Mouse (Mus musculus): Measurements from ENCODE around the gene Tmem121b.

Tmem121b gene

GRCm38 (mm10) chr6:120493374-120494181 lies at the start of gene Tmem121b:
TSS of gene Tmem121b (minus strand) at chr6:120493807.
- DNase-seq: peak; percentile 80 to 86

- DNase-seq: no peak
Observed at GRCm38 (mm10) chr6:120542061-120542460, 48.5 kb upstream of the Tmem121b start.

GRCm38 (mm10) chr6:120541386-120541785 lies 47.8 kb upstream of the Tmem121b start:
- no peak for DNase-seq

- peak in 1 of 2 experiments; percentile 30 for DNase-seq
Observed at GRCm38 (mm10) chr6:120539781-120540231, 46.2 kb upstream of the Tmem121b start.

- peak; percentile 89 to 92 for DNase-seq
Observed at GRCm38 (mm10) chr6:120539132-120539759, 45.6 kb upstream of the Tmem121b start.

- no peak for DNase-seq
Observed at GRCm38 (mm10) chr6:120536337-120536736, 42.7 kb upstream of the Tmem121b start.

- DNase-seq: no peak
Observed at GRCm38 (mm10) chr6:120532594-120532993, 39.0 kb upstream of the Tmem121b start.

- DNase-seq: peak; percentile 97
Observed at GRCm38 (mm10) chr6:120531020-120531965, 37.7 kb upstream of the Tmem121b start, which contains the start of gene Hdhd5. TSS of gene Hdhd5 (minus strand) at chr6:120531319.

- DNase-seq: no peak
Observed at GRCm38 (mm10) chr6:120529123-120529522, 35.5 kb upstream of the Tmem121b start.

GRCm38 (mm10) chr6:120524796-120525195 lies 31.2 kb upstream of the Tmem121b start:
- no peak for DNase-seq

- no peak for DNase-seq
Observed at GRCm38 (mm10) chr6:120519647-120520046, 26.0 kb upstream of the Tmem121b start.

- no peak for DNase-seq
Observed at GRCm38 (mm10) chr6:120517311-120517710, 23.7 kb upstream of the Tmem121b start.

- DNase-seq: no peak
Observed at GRCm38 (mm10) chr6:120516879-120517278, 23.3 kb upstream of the Tmem121b start.

GRCm38 (mm10) chr6:120516422-120516821 lies 22.8 kb upstream of the Tmem121b start:
- no peak for DNase-seq

- no peak for DNase-seq
Observed at GRCm38 (mm10) chr6:120511212-120511611, 17.6 kb upstream of the Tmem121b start.

- no peak for DNase-seq
Observed at GRCm38 (mm10) chr6:120510425-120510824, 16.8 kb upstream of the Tmem121b start.

GRCm38 (mm10) chr6:120509975-120510374 lies 16.4 kb upstream of the Tmem121b start:
- no peak for DNase-seq

GRCm38 (mm10) chr6:120508645-120509044 lies 15.0 kb upstream of the Tmem121b start:
- no peak for DNase-seq

GRCm38 (mm10) chr6:120505531-120505930 lies 11.9 kb upstream of the Tmem121b start:
- DNase-seq: peak in 1 of 2 experiments; percentile 46

- DNase-seq: no peak
Observed at GRCm38 (mm10) chr6:120504051-120504450, 10.4 kb upstream of the Tmem121b start.

- DNase-seq: peak; percentile 24 to 56
Observed at GRCm38 (mm10) chr6:120496544-120496943, 2.9 kb upstream of the Tmem121b start.

GRCm38 (mm10) chr6:120492499-120493373 lies 871 bp downstream of the Tmem121b start:
- peak in 1 of 2 experiments; percentile 42 for DNase-seq

Measured in cerebellum, postnatal 14 days (tissue).